Mouse (Mus musculus) hindbrain, embryonic 16.5 days (tissue): ENCODE data around the gene Jsrp1. TPM values are rescaled to one million over a fixed set of nuclear protein-coding genes. Genes with fewer than 3 reads are reported as not detected.

ENCODE experiments used
- ATAC-seq: fragments of 200-750 bp; cut with Nextera tagmentation; 2 replicates; pipeline ENCODE4 v1.8.0; 2017; ENCODE audit warnings: moderate TSS enrichment, moderate library complexity
- H3K27ac ChIP-seq: fragments of 300-500 bp; sonication (generic); 2 replicates; pipeline ENCODE4 v1.5.1; 2014; ENCODE audit warnings: low read depth, mild to moderate bottlenecking, control low read depth, low read length, moderate library complexity
- H3K27me3 ChIP-seq: fragments of 300-500 bp; sonication (generic); replicated peaks from 2 replicates; pipeline ENCODE4 v1.6.1; 2014; ENCODE audit warnings: low read length; ENCODE audit not compliant: control insufficient read depth, insufficient read depth
- H3K36me3 ChIP-seq: fragments of 300-500 bp; sonication (generic); 2 replicates; pipeline ENCODE4 v1.6.1; 2014; ENCODE audit warnings: mild to moderate bottlenecking, low read length, moderate library complexity, mixed read lengths; ENCODE audit not compliant: control insufficient read depth, insufficient read depth
- H3K4me1 ChIP-seq: fragments of 300-500 bp; sonication (generic); 2 replicates; pipeline ENCODE4 v1.6.1; 2014; ENCODE audit warnings: low read depth, low read length; ENCODE audit not compliant: control insufficient read depth, insufficient read depth
- H3K4me2 ChIP-seq: fragments of 300-500 bp; sonication (generic); 2 replicates; pipeline ENCODE4 v1.6.1; 2014; ENCODE audit warnings: mild to moderate bottlenecking, low read length, control low read depth, moderate library complexity
- H3K4me3 ChIP-seq: fragments of 300-500 bp; sonication (generic); 2 replicates; pipeline ENCODE4 v1.5.1; 2014; ENCODE audit warnings: mild to moderate bottlenecking, low read length, control low read depth, moderate library complexity
- H3K9ac ChIP-seq: fragments of 300-500 bp; sonication (generic); 2 replicates; pipeline ENCODE4 v1.6.1; 2014; ENCODE audit warnings: low read depth, mild to moderate bottlenecking, control low read depth, low read length, moderate library complexity
- H3K9me3 ChIP-seq: fragments of 300-500 bp; sonication (generic); 2 replicates; pipeline ENCODE4 v1.6.1; 2014; ENCODE audit warnings: mild to moderate bottlenecking, low read length, moderate library complexity; ENCODE audit not compliant: control insufficient read depth
- WGBS: fragments of 180-500 bp; shearing (Covaris S2); extraction: QIAGEN DNeasy Blood & Tissue Kit; methylation state at CpG from one replicate; pipeline ENCODE4 v1.1.7; 2014; 5-methylcytosine and 5-hydroxymethylcytosine counted together
- polyA plus RNA-seq: library from polyadenylated mRNA; unstranded; fragments of >200 nt; fragmentation: Nextera tagmentation; extraction: Ambion mirVana; gene quantifications from 2 replicates; pipeline ENCODE4 v1.2.1, GENCODE M21; 2015

Gene Jsrp1
- polyA plus RNA-seq, 1 experiment from 2014 or later: 1.1 TPM

DNA sequence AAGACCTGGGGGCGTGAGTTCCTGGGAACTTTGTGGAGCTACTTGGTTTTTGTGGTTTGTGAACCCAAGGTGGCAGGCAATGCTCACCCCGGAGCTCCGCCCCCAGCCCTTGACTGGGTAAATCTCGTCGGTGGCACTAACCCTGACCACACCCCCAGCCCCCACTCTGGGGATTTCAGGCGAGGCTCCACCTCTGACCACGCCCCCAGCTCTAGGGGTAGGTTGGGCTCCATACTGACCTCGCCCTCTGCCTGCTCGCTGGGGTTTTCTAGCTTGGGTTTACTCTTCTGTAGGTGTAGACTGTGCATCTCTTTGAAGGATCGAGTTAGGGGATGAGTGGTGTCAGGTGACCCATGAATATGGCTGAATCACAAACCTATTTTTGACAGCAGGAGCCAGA lies 35.3 kb upstream of the Jsrp1 start:
- WGBS: 13% methylated on average over 10 of the region's 10 CpGs
- H3K4me2 ChIP-seq: no peak overlapping the region
- peaks cover 21% of the 10 kb centered on the region for H3K36me3 ChIP-seq
- H3K4me1 ChIP-seq: peaks cover 9% of the 10 kb centered on the region
- H3K27ac ChIP-seq: no peak overlapping the region
- no peaks in the 10 kb centered on the region for H3K9me3 ChIP-seq
- H3K4me3 ChIP-seq: no peak overlapping the region
- peaks cover 9% of the 10 kb centered on the region for H3K27me3 ChIP-seq
- ATAC-seq: no peak
- H3K9ac ChIP-seq: no peak overlapping the region

DNA sequence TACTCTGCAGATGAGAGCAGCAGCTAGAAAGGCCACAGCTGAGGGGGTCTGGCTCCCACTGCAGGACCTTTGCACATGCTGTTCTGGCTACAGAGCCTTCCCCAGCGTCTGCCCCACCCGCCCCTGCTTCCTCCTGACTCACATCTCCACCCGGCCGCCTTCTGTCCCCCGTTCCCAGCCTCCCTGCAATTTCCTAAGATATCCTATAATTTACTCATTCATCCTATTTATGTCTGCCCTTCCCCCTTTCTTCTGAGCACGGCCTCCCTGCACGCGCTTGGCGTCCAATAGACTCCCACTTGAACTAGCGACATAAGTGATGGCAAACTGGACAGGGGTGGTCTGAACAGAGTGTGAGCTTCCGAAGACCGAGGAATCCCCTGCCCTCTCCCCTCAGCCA lies 32.4 kb upstream of the Jsrp1 start:
- WGBS: 86% methylated on average over 12 of the region's 12 CpGs
- Histone ChIP-seq H3K27me3 (peaks cover 15% of the 10 kb centered on the region), H3K27ac (no peak overlapping the region), H3K9me3 (no peaks in the 10 kb centered on the region), H3K4me3 (no peak overlapping the region), H3K36me3 (no peaks in the 10 kb centered on the region), H3K4me1 (peaks cover 13% of the 10 kb centered on the region), H3K9ac (no peak overlapping the region), H3K4me2 (no peak overlapping the region)
- no peak for ATAC-seq

GRCm38 (mm10) chr10:80845055-80845693 lies 31.9 kb upstream of the Jsrp1 start:
- Histone ChIP-seq H3K4me2 (no peak overlapping the region), H3K4me1 (peaks cover 13% of the 10 kb centered on the region), H3K4me3 (no peak overlapping the region), H3K9me3 (no peaks in the 10 kb centered on the region), H3K27me3 (peaks cover 15% of the 10 kb centered on the region), H3K9ac (no peak overlapping the region), H3K36me3 (no peaks in the 10 kb centered on the region), H3K27ac (no peak overlapping the region)
- WGBS: 54% methylated on average over 8 of the region's 8 CpGs
- ATAC-seq: no peak

- H3K4me3 ChIP-seq: peak within 1 kb of the TSS; percentile 68
- H3K27ac ChIP-seq: no peak within 1 kb of the TSS; the same call in 1 of the 2 replicates
- H3K4me1 ChIP-seq: peaks cover 13% of the 10 kb centered on the region
- peak within 1 kb of the TSS; percentile 84 for H3K4me2 ChIP-seq
- H3K36me3 ChIP-seq: no peaks in the 10 kb centered on the region
- 4% methylated on average over 30 of the region's 51 CpGs for WGBS
- peaks cover 15% of the 10 kb centered on the region for H3K27me3 ChIP-seq
- H3K9ac ChIP-seq: peak within 1 kb of the TSS; percentile 74
- H3K9me3 ChIP-seq: no peaks in the 10 kb centered on the region
- ATAC-seq: peak; percentile 56
Observed at GRCm38 (mm10) chr10:80843931-80844547, 30.7 kb upstream of the Jsrp1 start, which contains the start of gene Lingo3. Gene Lingo3, minus strand, starts transcription at chr10:80844039.

GRCm38 (mm10) chr10:80843087-80843930 lies 30.0 kb upstream of the Jsrp1 start:
- H3K27me3 ChIP-seq: peaks cover 15% of the 10 kb centered on the region
- H3K36me3 ChIP-seq: no peaks in the 10 kb centered on the region
- H3K4me3 ChIP-seq: peak overlapping the region; percentile 68
- H3K9me3 ChIP-seq: no peaks in the 10 kb centered on the region
- no peak overlapping the region; the same call in 1 of the 2 replicates for H3K27ac ChIP-seq
- peak overlapping the region; percentile 74 for H3K9ac ChIP-seq
- peak overlapping the region; percentile 84 for H3K4me2 ChIP-seq
- 8% methylated on average over 32 of the region's 32 CpGs for WGBS
- peak; percentile 40 for ATAC-seq
- H3K4me1 ChIP-seq: peaks cover 13% of the 10 kb centered on the region

DNA sequence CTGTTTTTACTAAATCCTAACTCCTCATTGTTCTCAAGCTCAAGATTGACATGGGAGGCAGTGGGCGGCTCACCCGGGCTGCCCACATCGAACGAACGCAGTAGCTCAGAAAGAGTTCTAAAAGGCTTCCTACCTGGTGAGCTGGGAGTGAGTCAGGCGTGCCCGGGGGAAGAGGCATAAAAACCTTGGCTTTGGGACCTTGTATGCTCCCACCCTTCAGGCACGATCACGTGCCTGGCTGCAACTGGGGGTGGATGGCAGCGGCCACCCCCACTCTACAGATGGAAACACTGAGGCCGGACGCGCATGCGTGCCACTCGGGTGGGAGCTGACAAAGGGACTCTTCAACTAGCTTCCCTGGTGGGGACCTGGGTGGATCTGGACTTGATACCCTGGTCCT lies 29.0 kb upstream of the Jsrp1 start:
- H3K4me2 ChIP-seq: no peak overlapping the region; the same call in 1 of the 2 replicates
- H3K4me3 ChIP-seq: no peak overlapping the region

DNA sequence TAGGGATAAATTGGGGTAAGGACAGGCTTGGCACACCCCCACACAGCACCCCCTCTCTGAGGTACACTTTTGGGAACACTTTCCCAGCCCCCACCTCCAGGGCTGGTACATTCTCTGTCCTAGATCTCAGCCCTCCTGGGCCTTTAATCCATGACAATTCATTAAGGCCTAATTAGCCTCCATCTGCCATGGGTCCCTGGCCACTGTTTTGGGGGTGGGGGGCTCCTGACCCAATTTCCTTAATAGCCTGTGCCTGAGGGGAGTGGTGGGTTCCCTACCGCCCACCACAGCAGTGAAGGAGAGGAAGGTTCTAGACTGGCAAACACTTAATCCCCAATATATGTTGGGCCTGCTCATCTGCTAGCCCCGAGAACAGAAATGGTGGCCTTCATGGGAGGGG lies 28.4 kb upstream of the Jsrp1 start:
- ATAC-seq: no peak
- Histone ChIP-seq H3K4me2 (no peak overlapping the region), H3K9me3 (no peaks in the 10 kb centered on the region), H3K4me1 (peaks cover 13% of the 10 kb centered on the region), H3K27ac (no peak overlapping the region), H3K27me3 (peaks cover 15% of the 10 kb centered on the region), H3K36me3 (no peaks in the 10 kb centered on the region), H3K4me3 (no peak overlapping the region), H3K9ac (no peak overlapping the region)
- WGBS: 64% methylated on average over 2 of the region's 2 CpGs

More for the DNA sequence above, 29.0 kb upstream of the Jsrp1 start:
- H3K9ac ChIP-seq: no peak overlapping the region
- no peak overlapping the region for H3K27ac ChIP-seq
- H3K27me3 ChIP-seq: peaks cover 15% of the 10 kb centered on the region
- no peaks in the 10 kb centered on the region for H3K9me3 ChIP-seq
- no peaks in the 10 kb centered on the region for H3K36me3 ChIP-seq
- no peak for ATAC-seq
- 79% methylated on average over 15 of the region's 15 CpGs for WGBS
- H3K4me1 ChIP-seq: peaks cover 13% of the 10 kb centered on the region

DNA sequence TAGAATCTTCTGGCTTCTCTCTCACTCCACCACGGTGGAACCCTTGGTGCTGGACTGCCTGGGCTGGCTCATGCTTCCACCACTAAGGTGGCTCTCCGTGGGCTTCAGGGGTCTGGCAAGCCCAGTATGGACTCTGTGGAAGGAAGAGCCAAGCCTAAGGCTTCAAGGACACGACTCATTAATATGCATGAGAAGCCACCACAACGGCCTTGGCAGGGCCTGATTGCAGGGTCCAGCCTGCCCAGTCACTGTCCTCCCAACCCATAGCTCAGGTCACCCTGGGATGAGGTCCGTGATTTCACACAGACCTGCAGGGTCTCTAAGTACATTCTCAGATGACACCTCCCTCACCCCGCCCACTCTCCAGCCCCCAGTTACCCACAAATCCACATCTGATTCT lies 26.6 kb upstream of the Jsrp1 start:
- Histone ChIP-seq H3K36me3 (peaks cover 3% of the 10 kb centered on the region; the same call in 1 of the 2 replicates), H3K9ac (no peak overlapping the region), H3K9me3 (0 out of 2 replicates have a peak, but pooled peaks cover under 1% of the 10 kb centered on the region), H3K27ac (no peak overlapping the region), H3K4me1 (peaks cover 13% of the 10 kb centered on the region), H3K27me3 (peaks cover 18% of the 10 kb centered on the region), H3K4me2 (no peak overlapping the region), H3K4me3 (no peak overlapping the region)
- no peak for ATAC-seq
- WGBS: 51% methylated on average over 6 of the region's 6 CpGs
